Mouse (Mus musculus) G1E (cell line): ENCODE results near the gene Ppp2r1a. TPM values are rescaled to one million over a fixed set of nuclear protein-coding genes. Genes with fewer than 3 reads are reported as not detected.
A peak's percentile ranks its signal among the peaks of the same experiment; 100 is the strongest.

ENCODE experiments used
- ATAC-seq: 2 replicates; pipeline ENCODE4 v1.8.0; 2016; ENCODE audit warnings: mild to moderate bottlenecking; ENCODE audit not compliant: insufficient number of reproducible peaks, poor library complexity, low FRiP score, severe bottlenecking; ENCODE audit errors: extremely low read depth
- DNase-seq: peaks from one replicate; pipeline ENCODE4 v3.0.0; 2012; ENCODE audit warnings: low spot score
- H3K27me3 ChIP-seq: 2 replicates; pipeline ENCODE4 v1.6.1; 2012; ENCODE audit warnings: mild to moderate bottlenecking, low read length, inconsistent platforms; ENCODE audit not compliant: insufficient read depth
- H3K36me3 ChIP-seq: replicated peaks from 2 replicates; pipeline ENCODE3; 2012; ENCODE audit warnings: mild to moderate bottlenecking, inconsistent platforms
- H3K4me1 ChIP-seq: 2 replicates; pipeline ENCODE4 v1.6.1; 2012; ENCODE audit warnings: low read depth, low read length, inconsistent platforms, mixed read lengths; ENCODE audit not compliant: insufficient read depth
- H3K4me3 ChIP-seq: 2 replicates; pipeline ENCODE4 v1.5.1; 2012; ENCODE audit warnings: low read depth, mild to moderate bottlenecking, inconsistent platforms, low read length, moderate library complexity, mixed read lengths
- H3K9me3 ChIP-seq: replicated peaks from 2 replicates; pipeline ENCODE4 v1.6.1; 2012; ENCODE audit warnings: inconsistent platforms
- CTCF ChIP-seq: IDR thresholded peaks from 2 replicates; pipeline ENCODE4 v1.5.1; 2012; ENCODE audit warnings: low read depth, low read length, inconsistent platforms, mixed read lengths
- GATA1 ChIP-seq: IDR thresholded peaks from 2 replicates; pipeline ENCODE4 v1.6.1; 2012; ENCODE audit warnings: borderline replicate concordance, low read length, inconsistent platforms, mixed read lengths
- GATA2 ChIP-seq: IDR thresholded peaks from 2 replicates; pipeline ENCODE4 v1.6.1; 2012; ENCODE audit warnings: low read depth, low read length, inconsistent platforms, borderline replicate concordance
- POLR2AphosphoS5 ChIP-seq: IDR thresholded peaks from 2 replicates; pipeline ENCODE4 v1.6.1; 2012; ENCODE audit warnings: low read depth, low read length, inconsistent platforms; ENCODE audit not compliant: insufficient replicate concordance
- TAL1 ChIP-seq: conservative IDR thresholded peaks from 2 replicates; pipeline ENCODE4 v1.6.1; 2012; ENCODE audit warnings: low read depth, low read length, inconsistent platforms, mixed read lengths
- polyA plus RNA-seq: library from polyadenylated mRNA; stranded (reverse); fragments of >175 nt; gene quantifications from 2 replicates; pipeline ENCODE4 v1.2.3, GENCODE M21; 2012
- total RNA-seq, 2 experiments: library from RNA; stranded (forward) in 1 of 2; stranded (reverse) in 1 of 2; fragments of 200-1000 nt in 1 of 2; fragments of >200 nt in 1 of 2; fragmentation: Nextera tagmentation in 1 of 2; gene quantifications; 2 replicates each; pipeline ENCODE4 v1.2.3; 2014 to 2017

Gene Ppp2r1a
- total RNA-seq (2014; fragmentation: Nextera tagmentation) (472 and 480 TPM in 2 replicates), total RNA-seq (2017) (145 and 156 TPM in 2 replicates), polyA plus RNA-seq (103 and 224 TPM in 2 replicates)

DNA sequence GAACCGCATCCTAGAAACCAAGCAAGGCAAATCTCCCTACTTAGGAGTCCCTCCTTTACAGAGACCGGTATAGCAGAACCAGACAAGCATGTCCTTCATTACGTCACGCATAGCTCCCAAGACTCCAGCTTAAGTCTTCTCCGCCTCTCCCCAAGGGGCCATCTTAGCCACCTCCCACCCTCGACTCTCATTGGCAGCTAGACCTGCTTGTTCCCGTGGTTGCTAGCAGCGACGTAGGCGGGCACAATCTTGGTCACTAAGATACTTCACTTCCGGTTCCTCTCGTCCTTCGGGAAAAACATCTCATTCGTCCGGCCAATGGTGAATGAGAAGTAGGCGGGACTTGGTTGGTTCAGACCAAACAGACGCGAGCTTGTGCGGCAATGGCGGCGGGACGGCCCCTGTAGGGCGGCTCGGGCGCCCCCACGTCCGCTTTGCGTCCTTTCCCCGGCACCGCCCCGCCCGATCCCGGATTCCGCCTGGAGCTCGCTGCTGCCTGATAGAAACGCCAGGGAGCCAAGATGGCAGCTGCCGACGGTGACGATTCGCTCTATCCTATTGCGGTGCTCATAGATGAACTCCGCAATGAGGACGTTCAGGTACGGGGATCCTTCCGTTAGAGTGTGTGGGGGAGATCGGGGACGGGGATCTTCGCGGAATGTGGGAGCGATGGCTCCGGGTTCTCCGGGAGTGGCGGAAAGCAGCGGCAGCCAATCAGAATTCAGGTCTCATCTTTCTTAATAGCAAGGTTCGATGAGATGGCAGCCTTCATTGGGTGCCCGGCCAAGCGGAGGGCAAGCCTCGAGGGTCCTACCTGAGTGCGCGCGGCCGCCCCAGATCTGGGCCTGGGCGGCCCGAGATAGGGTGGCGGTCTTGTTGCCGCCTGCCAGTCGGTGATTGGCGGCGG lies at the start of gene Ppp2r1a:
Gene Ppp2r1a (plus strand): TSS at position 327 of the 907 bp plus-strand sequence.
- ATAC-seq (peak; percentile 96), DNase-seq (peak; percentile 94)
- TF ChIP-seq GATA2 (no peak), POLR2AphosphoS5 (0 out of 2 replicates have a peak, but pooled peaks have one; percentile 29)
- Histone ChIP-seq H3K36me3 (peaks cover 25% of the 10 kb centered on the region), H3K4me1 (peaks cover 29% of the 10 kb centered on the region), H3K27me3 (no peaks in the 10 kb centered on the region), H3K9me3 (no peaks in the 10 kb centered on the region), H3K4me3 (peak within 1 kb of the TSS; percentile 81)

DNA sequence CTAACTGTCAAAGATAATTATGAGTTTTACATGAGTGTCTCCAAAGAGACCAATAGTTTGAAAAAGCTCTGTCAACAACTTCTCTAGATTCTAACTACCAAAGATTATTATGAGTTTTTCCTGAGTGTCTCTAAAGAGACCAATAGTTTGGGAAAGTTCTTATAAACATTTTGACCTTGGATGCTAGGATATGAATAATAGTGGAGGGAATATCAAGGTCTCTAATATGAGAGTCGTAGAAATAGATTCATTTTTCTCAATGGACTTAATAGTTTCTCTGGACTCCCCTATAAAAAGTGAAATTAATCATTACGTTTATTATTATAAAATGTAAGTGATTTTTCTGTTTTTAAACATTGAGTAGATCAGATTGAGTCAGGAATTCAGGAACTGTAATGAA lies 40.1 kb upstream of the Ppp2r1a start, which contains the start of gene Vmn1r231:
Gene Vmn1r231 (minus strand): TSS at position 101 of the 400 bp plus-strand sequence.
- DNase-seq (no peak), ATAC-seq (no peak)
- Histone ChIP-seq H3K9me3 (no peaks in the 10 kb centered on the region), H3K4me1 (no peaks in the 10 kb centered on the region), H3K4me3 (no peak within 1 kb of the TSS), H3K27me3 (no peaks in the 10 kb centered on the region), H3K36me3 (no peaks in the 10 kb centered on the region)
- TF ChIP-seq GATA1 = no peak
- TF ChIP-seq GATA2 = no peak
- TF ChIP-seq POLR2AphosphoS5 = no peak
- no peak for TF ChIP-seq TAL1
- no peak for TF ChIP-seq CTCF

DNA sequence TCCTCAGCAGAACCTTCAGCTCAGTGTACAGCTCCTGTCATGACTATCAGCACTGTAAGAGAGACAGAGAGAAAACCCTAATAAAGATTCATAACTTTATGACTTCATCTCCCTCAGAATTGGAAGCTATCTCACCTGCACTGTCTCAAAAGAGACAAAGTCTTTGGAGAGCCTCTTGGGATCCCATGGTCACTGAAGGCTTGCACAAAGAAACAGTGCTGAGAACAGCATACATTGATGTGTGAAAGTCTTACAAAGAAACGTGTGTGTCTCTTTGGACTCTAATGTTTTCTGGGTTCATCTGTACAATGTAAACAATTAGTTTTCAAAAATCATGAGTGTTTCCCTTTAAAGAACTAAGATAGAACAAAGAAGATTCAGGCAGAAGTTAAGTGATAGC lies 25.5 kb upstream of the Ppp2r1a start, which contains the start of gene Vmn1r232:
Gene Vmn1r232 (minus strand): TSS at position 101 of the 400 bp plus-strand sequence.
- no peak for TF ChIP-seq TAL1
- Histone ChIP-seq H3K4me1 (no peaks in the 10 kb centered on the region), H3K9me3 (no peaks in the 10 kb centered on the region), H3K36me3 (no peaks in the 10 kb centered on the region), H3K27me3 (0 out of 2 replicates have a peak, but pooled peaks cover 3% of the 10 kb centered on the region), H3K4me3 (no peak within 1 kb of the TSS)
- ATAC-seq (no peak), DNase-seq (no peak)

DNA sequence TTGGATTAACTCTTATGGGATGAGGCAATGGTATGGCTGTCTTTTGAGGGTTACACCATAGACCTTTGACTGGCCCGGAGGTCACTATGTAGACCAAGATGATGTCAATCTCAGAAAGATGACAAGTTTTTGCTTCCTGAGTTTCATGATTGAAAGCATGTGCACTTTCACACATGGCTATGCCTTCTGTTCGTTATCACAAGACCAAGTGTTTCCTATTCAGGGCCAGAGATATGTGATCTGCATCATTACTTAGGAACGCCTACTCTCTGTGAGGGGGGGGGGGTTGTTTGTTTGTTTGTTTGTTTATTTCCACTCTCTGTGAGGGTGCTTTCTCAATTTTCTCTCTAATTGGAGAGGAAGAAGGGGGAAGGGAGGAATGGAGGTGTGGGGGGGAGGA lies 885 bp upstream of the Ppp2r1a start:
- Histone ChIP-seq H3K9me3 (no peaks in the 10 kb centered on the region), H3K4me3 (peak overlapping the region; percentile 81), H3K4me1 (peaks cover 26% of the 10 kb centered on the region), H3K27me3 (no peaks in the 10 kb centered on the region), H3K36me3 (peaks cover 14% of the 10 kb centered on the region)
- DNase-seq (no peak), ATAC-seq (no peak)
- TF ChIP-seq GATA1 = no peak
- no peak for TF ChIP-seq TAL1
- no peak for TF ChIP-seq GATA2
- TF ChIP-seq CTCF = no peak
- no peak for TF ChIP-seq POLR2AphosphoS5

DNA sequence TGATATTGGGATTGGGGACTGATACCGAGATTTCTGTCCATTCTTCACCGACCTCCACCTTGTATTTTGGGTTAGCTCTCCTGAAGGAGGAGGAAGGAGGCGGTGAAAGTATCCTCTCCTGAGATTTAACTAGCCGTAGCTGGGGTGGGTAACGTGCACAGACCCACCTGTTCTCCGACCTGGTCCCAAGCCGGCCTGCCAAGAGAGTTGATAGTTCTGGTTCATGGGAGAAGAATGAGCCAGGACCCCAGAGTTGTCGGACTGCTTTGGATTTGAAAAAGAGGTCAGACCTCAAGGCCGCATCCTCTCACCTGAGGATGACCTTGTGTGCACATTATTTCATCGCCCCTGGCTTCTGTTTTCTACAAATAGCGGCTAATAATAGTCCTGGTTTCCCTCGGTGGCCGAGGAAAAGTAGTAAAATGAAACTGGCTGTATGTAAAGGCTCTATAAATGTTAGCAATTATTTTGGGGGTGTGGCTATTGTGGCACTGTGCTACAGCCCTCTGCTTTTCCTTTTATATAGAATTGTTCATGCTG lies 985 bp downstream of the Ppp2r1a start:
- Histone ChIP-seq H3K4me1 (peaks cover 29% of the 10 kb centered on the region), H3K27me3 (no peaks in the 10 kb centered on the region), H3K4me3 (peak overlapping the region; percentile 81), H3K36me3 (peaks cover 32% of the 10 kb centered on the region), H3K9me3 (no peaks in the 10 kb centered on the region)
- ATAC-seq (no peak), DNase-seq (no peak)
- no peak for TF ChIP-seq POLR2AphosphoS5
- TF ChIP-seq CTCF = no peak
- TF ChIP-seq GATA2 = no peak
- no peak for TF ChIP-seq TAL1
- TF ChIP-seq GATA1 = no peak

DNA sequence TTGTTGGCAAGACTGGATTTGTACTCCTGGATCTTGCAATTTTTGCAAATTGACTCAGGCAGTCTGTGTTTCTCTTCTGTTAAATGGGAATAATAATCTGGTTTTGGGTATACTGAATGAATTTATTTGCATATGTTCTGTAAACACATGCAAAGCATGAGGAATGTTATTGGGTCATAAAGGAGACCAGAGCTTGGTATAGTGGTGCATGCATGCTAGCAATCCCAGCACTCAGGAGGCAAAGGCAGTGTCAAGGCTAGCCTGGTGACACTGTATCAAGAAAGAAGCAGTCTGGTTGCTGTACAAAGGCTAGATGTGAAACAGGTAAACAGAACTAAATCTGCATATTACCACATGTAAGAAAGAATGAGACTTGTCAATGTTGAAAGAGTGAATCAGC lies 1.5 kb downstream of the Ppp2r1a start:
- Histone ChIP-seq H3K9me3 (no peaks in the 10 kb centered on the region), H3K4me3 (peak overlapping the region; percentile 81), H3K27me3 (no peaks in the 10 kb centered on the region), H3K4me1 (peaks cover 29% of the 10 kb centered on the region), H3K36me3 (peaks cover 37% of the 10 kb centered on the region)
- DNase-seq (no peak), ATAC-seq (no peak)
- TF ChIP-seq CTCF (no peak), TAL1 (no peak), GATA1 (no peak), POLR2AphosphoS5 (no peak), GATA2 (no peak)
